Mouse (Mus musculus) bone marrow, adult 2 months (tissue): ENCODE measurements around the gene Qrich1.
A peak's percentile ranks its signal among the peaks of the same experiment; 100 is the strongest.

ENCODE experiments used
- CTCF ChIP-seq: fragments of 200-500 bp; IDR thresholded peaks from 2 replicates; pipeline ENCODE4 v1.5.1; 2011; ENCODE audit warnings: low read length, control low read depth; ENCODE audit not compliant: control insufficient read depth, insufficient read depth
- POLR2A ChIP-seq: fragments of 200-500 bp; IDR thresholded peaks from 2 replicates; pipeline ENCODE4 v1.6.1; 2011; ENCODE audit warnings: low read depth, mild to moderate bottlenecking, control low read depth, low read length, borderline replicate concordance; ENCODE audit not compliant: control insufficient read depth

DNA sequence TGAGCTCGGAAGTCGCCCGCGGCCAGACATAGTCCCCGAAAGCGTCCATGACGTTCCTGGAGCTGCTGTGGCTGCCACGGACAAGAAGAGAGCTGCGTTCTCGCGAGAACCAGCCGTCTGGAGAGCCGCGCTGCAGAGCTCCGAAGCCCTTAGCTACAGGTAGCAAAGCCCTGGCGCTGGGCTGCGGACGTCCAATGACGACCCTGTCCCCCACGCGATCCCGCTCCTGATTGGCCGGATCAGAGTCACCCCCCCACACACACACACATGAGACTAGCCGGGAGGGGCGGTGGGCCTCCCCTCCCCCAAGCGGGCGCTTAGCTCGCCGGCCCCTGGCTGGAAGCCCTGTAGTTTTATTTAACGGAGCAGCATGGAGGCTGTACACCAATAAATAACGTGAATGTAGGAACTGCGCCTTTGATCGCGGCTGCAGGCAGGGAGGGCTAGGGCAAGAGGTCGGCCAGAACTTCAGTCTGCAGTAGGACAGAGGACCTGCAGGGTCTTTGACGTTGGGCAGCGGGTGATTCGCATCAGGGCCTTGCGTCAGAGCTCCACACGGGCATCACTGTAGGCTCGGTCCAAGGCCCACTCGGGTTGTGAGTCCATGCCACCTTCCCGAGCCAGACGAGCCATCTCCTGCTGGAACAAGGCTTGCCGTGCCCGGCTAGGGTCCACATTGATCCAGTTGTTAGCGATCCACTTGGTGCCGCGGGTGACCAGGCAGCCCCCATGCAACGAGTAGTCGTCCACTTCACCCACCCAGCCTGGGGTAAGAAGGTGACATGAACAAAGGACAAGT, 62.1 kb downstream of the Qrich1 start, which contains the start of gene Wdr6:
- TF ChIP-seq POLR2A (peak; percentile 58; the same call in 1 of the 2 replicates), CTCF (no peak)
